Mouse (Mus musculus): ENCODE measurements at regions not wholly inside any gene's neighbourhood (a gene's known extent, or its start where the extent isn't known, plus 50 kb on each side); places are given as distances from the start of the nearest gene placed in this dataset.

DNA sequence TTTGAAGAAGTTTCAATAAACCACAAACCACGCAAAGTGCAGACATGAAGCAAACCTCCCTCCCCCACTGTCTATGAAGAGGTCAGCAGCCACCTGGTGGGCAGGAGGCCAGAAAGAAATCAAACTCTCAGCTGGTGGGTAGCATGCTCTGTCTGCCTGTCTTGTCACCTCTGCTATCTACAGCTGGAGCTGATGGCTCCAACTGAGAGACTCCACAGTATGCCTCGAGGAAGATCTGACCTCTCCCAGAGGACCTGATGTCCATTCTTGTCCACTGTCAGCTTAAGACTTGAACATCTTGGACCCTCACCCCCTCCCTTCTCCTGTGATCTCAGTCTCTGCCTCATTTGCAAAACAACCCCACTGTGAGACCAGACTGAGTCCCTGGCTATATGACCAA, 585.0 kb upstream of the Cdh11 start:
- DNase-seq (ENCODE audit: extremely low spot score): no peak

DNA sequence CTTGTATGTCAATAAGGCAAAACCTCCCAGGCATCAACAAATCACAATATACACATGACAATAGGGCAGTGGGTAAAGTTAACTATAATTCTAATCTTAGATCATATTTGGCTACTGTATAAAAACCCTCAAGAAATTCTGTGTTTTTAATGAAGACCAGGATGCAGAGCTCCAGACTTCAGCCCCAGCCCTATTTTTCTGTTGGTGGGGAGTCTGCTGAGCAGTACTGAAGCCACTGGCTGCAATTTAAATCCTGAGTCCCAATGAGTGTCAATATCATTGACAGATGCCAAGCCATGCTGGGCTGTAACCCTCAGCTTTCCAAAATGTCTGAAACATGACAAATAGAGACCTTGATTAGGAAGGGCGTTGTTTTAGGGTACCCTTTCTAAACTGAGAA, 587.6 kb upstream of the Cdh11 start:
- no peak for DNase-seq (ENCODE audit: extremely low spot score)

DNA sequence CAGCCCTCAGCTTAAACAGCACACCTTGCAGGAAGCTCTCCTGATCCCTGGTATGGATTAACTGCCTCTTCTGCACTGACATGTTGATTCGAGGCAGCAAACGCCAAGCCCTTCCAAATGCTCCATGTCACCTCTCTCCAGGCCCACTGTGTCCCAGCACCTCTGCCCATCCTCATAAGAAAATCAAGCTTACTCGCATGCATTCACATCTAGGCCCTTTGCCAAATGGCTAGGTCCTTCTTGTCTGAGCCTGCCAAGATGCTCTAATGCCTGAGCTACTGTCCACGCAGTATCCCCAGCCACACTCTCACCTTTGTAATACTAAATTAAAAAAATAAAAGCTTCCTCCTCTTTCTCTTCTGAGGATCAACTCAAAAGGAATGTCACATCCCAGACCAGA, 588.7 kb upstream of the Cdh11 start:
- no peak for DNase-seq (ENCODE audit: extremely low spot score)

DNA sequence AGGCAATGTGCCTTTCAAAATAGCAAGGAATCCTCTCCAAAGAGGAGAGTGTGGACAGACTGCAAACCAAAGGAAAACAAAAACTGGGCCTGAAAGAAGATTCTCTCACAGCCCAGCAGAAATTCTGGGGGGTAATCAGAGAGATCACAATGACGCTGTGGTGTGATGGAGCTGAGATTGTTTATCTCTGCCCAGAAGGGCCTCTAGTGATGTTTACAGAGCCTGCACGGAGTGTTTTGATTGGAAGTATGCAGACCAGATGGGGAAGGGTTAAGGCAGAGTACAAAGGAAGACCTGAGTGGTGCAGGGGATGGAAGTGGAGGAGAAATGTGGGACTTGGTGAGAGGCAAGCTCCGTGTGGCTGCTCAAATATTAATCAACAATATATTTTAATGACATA, 593.1 kb upstream of the Cdh11 start:
- no peak for DNase-seq (ENCODE audit: extremely low spot score)

DNA sequence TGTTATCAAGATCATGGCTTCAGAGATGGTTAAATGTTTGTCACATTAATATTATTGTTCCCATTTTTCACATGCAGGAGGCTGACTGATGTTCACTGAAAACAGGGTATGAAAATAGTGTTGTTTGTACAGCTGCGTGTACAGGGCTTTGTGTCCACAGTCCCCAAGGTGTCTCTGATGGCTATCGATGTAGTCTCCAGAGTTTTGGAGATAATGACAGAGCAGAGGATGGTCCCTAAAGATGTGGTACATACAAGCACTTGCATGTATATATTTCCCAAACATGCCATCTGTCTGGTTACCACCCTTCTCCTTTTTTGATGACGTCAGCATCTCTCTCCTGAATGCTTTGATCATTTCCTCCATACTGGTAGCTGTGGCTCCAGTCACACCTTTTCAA, 596.1 kb upstream of the Cdh11 start:
- DNase-seq (ENCODE audit: extremely low spot score): no peak

DNA sequence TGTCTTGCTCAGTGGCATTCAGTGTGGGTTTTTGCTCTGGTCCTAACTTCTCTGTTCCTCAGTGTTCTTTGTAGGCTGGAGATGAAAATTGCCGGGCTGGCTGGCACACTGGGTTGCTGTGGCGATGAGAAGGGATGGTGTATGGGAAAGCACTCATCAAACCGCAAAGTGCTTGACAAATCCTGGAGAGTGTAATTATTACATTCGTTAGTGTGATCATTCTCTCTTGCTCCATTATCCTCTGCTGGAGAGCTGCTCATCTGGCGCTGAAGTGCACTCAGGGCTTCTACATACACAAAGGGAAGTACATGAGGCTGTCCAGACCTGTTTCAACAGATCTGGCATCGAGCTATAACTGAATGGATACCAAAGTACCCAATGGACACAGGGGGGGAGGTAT, 605.9 kb upstream of the Cdh11 start:
- no peak for DNase-seq (ENCODE audit: extremely low spot score)

DNA sequence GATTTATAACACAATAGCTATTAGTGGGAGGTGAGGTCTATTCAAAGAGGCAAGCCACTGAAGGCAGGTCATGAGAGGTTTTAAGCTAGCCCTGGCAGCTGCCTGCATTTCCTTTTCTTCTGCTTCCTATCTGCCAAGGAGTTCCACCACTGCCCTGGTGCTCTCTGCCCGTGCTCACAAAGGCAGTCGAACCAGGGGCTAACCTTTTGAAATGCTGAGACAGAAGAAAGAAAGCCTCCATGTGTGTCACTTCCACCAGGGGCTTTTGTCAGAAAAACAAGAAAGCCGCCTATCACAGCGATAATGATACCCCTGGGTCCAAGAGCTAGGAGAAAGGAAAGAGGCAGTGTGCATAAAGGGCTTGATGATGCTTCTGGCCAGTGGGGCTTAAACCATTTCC, 609.9 kb upstream of the Cdh11 start:
- no peak for DNase-seq (ENCODE audit: extremely low spot score)

DNA sequence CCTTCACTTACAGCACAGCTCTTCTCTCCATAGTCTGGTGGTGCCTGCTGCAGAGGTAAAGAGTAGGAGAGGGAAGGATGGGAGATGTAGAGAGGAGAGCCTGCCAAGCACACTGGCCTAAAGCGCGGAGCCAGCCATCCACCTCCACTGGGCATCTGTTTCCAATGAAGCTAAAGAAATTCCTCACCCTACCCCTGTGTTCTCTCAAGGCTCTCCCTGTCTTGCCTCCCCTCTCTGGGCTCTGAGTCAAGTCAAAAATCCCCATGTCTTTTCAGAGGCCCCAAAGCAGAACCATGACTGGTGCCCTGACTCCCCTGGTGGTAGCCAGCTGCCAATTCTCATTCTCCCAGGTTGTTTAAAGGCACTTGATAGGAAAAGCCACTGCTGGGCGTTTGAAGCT, 612.7 kb upstream of the Cdh11 start:
- no peak for DNase-seq (ENCODE audit: extremely low spot score)

DNA sequence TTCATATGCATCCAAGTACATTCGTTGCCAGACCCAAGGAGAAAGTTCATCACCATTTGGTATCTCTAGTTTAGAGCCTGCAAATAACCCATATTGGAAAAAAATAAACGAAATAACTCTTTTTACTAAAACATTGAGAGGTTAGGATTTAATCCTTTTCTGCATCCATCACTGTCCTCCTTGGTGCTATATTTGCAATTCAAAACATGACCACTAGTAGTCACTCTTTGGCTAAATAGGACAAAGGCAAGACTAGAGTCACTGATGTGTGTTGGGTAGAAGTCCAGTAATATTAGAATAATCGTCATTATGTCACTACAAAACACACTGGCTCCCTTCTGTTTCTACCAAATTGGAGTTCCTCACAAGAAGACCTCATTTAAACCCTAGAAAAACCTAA, 614.0 kb upstream of the Cdh11 start:
- no peak for DNase-seq (ENCODE audit: extremely low spot score)

DNA sequence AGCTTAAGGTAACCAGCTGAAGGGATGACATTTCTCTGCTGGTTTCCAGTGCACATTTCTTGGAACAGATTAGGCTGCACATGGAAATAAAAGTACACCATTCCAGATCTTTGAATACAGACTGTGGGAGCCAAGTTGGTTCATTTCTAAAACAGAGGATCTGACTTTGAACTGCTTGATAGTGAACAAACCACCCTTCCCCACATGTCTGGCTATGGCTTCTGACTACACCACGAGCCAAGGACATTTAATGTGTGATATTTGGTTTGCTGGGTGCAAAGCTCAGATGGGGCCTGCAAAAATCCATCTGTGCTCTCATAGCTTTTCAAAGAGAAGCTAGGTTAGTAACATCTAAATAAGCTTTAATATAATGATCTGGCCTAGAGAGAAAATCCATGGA, 614.7 kb upstream of the Cdh11 start:
- no peak for DNase-seq (ENCODE audit: extremely low spot score)

DNA sequence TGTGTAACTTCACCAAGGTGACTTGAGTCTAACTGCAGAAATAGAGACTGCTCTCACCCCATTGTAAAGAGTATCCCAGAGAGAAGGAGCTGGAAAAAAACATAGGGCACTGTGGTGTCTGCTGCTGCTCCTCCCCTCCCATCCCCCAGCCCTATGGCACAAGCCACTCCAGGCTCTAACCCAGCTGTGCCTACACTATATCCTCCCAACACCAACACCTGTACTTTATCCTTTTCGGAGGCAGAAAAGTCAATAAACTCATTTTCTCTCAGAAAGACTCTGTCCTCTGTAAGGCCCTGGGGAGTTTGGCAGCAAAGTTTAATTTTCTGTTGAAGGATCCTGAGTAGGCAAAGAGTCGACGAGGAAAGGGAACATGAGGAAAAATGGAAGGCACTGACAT, 617.3 kb upstream of the Cdh11 start:
- DNase-seq (ENCODE audit: extremely low spot score): no peak

DNA sequence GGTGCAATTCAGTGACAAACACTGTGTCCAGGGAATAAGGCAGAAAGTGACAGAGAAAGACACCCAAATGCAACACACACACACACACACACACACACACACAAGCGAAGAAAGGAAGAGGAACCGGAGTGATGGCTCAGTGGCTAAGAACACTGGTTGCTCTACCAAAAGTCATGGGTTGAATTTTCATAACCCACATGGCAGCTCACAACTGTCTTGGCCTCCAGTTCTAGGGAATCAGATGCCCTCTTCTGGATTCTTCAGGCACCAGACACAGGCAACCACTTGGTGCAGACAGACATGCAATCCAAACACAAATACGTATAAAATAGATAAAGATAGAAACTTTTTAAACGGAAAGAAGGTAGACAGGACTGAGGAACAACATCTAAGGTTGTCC, 618.4 kb upstream of the Cdh11 start:
- no peak for DNase-seq (ENCODE audit: extremely low spot score)

DNA sequence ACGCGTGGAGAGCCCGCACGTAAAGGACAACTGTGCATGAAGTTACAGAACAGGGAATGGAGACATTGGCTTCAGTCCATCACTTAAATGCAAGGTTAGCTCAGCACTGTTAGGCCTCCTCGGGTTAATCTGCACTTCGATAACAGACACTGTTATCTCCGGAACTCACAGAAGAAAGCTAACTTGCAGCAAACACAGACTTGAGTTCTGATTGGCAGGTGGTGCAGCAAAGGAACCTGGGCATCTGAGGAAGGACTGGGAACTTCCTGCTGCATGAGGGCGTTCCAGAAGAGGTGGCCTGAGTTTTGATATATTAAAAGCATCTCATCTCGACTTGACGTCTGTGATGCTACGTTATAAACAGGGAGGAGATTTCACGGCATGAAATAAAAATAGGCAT, 620.3 kb upstream of the Cdh11 start:
- DNase-seq (ENCODE audit: extremely low spot score): no peak

DNA sequence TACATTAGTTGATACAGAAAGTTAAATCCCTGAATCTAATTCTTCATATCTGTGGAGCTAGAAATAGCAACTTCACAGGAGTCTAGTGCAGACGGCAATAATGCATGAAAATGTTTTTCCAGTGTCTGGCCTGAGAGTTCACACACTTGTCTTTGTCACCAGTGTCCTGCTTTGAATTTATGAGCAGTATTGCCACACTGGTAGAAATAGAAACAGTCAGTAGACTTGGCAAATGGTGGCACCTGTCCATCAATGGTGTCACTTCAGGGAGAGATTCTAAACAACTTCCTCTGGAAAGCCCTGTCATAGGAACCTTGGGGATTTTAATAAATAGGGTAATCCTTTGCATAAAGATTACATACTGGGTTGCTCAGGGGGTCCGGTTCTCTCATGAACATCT, 621.5 kb upstream of the Cdh11 start:
- no peak for DNase-seq (ENCODE audit: extremely low spot score)

DNA sequence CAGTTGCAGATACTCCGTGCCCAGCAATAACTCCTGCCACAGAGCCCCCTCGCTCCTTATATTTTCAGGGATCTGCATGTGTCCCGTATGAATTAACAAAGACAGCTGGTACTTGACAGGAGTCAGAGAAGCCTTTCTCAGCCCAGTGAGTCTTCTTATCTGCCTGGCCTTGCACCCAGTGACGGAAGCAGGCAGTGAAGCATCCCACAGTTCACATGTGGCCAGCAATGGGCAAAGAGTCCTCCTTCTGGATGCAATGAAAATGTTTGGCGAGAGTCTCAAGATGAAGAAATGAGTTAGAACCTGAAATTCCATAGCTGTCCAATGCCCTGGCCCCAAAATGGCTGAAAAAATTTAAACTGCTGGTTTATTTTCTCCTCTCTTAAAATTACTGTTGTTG, 622.2 kb upstream of the Cdh11 start:
- DNase-seq (ENCODE audit: extremely low spot score): no peak

DNA sequence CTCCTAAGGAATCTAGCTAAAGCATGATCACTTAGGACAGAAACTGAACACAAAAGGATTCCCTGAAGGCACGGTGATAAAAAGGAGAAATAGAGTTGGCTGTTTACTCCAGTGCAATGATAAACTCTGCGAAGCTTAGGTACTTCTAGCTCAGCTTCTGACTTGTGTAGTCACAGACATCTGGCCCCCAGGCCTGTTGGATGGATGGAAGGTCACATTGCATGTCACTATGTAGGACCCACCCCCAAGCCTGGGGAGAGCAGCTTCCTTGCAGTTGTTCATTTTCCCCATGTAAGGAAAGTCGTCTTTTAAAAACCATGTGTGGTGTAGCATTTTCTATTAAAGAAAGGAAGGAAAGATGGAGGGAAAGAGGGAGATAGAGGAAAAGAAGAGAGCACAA, 623.0 kb upstream of the Cdh11 start:
- peak; percentile 22 for DNase-seq (ENCODE audit: extremely low spot score)

DNA sequence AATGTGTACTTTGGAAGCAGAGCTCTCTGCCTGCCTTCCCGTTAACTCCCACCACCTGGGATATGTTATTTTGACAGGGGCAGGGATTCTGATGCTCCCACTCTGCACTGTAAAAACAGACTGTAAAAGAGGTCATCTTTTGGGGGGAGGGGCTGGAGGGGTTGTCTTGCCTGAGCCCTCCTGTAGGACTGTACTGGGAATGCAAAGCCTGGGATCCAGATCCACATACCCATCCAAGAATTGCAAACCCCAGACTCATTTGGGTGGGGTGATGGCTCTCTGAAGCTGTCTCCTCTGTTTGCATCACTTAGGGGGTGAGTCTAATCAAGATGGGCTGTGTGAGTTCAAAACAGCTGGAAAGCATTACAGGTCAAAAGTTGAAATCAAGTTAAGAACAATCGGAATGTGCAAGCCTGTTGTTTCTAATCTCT, 623.7 kb upstream of the Cdh11 start:
- DNase-seq (ENCODE audit: extremely low spot score): peak; percentile 66

DNA sequence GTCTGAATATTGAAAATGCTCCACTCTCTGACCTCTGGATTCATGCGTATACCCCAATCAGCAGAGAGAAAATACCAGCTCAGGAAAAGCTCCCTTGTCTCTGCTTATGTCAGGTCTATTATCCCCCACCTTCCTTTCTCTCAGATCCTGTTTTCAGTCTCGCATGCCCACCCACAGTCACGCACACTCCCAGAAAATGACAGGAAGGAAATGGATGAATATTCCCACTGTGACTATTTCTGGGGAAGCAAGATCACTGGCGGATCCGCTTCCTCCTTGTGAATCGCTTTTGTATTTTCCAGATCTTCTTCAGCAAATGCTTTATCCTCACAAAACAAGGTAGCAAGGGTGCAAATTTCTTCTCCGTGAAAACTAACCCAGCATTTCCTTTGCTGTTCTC, 627.3 kb upstream of the Cdh11 start:
- no peak for DNase-seq (ENCODE audit: extremely low spot score)

DNA sequence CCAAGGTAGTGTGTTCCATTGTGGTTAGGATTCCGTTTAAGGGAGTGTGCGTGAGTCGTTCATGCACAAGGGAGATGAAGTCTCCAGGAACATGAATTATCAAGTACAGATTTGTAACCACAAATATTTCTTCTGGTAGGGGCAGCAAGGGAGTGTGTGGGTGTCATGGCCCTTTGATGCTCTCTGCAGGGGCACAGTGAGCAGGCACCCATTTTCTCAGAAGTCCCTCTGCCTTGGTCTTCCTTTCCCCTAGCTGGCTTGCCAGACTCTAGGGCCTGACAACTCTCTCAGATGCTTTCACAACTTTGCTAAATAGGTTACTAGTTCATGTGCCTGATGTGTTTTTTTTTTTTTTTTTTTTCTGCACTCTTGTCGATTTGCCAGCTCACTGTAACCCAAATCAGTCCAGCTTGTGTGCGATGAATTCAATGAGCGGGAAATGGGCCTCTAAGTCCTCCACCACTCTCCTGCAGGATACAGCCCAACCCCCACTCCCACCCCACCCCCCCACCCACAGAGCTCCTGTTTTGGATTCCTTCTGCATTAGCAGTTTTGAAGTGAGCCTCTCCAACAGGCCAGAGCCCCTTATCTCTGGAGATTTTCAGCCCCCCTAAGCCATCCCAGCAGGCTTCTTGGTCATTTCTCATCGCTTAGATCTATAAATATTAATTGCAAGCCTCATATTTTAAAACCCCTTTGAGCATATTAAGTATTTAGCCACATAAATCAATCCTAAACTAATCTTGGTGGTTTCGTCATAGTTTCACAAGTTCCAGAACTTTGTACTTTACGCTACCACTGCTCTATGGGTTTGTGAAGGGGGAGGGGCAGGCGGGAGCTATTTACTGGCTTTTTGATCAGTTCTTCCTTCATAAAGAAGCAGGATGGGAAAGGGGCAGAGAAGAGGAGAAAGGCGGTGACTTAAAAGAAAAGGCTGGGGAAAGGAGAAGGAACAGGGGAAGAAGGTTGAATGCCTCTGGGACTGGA, 628.4 kb upstream of the Cdh11 start:
- DNase-seq (ENCODE audit: extremely low spot score): no peak

DNA sequence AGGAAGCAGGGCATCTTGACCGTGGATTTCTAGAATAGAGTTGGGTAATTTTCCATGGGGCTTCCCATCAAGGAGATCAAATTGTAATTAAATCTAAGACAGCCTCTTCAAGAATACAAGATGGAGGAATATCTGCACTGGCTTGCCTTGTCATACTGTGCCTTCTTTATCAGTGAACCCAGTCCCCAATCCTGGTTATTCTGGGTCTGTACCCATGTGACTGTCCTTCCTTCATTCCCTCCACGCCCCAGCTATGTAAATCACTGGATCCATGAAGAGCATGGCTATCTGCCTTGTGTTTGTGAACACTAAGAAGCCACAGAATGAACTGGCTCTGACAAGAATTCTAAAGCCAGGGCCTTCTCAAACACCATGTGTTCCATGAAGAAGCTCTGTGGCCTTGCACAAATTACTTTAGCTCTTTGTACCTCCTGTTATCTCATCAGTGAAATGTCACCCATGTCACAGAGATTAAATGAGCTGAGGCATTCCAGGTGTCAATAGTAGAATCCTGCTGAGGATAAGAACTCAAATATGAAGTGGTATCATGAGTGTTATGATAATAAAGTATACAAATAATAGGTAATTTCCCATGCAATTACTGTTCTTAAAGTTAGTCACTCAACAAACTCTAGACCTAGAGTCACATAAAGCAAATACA, 637.0 kb upstream of the Cdh11 start:
- no peak for DNase-seq (ENCODE audit: extremely low spot score)

DNA sequence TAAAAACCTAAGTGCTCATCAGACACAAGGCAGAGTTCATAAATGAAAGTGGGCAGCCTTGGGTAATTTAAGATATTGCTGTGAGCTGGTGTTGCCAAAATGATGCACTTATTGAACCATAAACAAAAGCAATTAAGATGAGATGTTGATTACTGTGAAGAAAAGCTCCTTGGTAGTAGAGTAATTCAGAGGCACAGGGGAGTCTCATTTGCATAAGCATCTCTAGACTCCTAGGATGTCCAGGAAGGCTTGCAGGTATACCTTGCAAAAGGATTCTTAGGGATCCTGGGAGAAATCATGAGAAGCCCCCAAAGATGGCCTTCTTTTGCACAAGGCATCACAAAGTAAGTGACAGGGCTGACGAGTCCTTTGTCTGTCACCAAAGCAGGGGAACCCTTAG, 640.5 kb upstream of the Cdh11 start:
- DNase-seq (ENCODE audit: extremely low spot score): no peak

DNA sequence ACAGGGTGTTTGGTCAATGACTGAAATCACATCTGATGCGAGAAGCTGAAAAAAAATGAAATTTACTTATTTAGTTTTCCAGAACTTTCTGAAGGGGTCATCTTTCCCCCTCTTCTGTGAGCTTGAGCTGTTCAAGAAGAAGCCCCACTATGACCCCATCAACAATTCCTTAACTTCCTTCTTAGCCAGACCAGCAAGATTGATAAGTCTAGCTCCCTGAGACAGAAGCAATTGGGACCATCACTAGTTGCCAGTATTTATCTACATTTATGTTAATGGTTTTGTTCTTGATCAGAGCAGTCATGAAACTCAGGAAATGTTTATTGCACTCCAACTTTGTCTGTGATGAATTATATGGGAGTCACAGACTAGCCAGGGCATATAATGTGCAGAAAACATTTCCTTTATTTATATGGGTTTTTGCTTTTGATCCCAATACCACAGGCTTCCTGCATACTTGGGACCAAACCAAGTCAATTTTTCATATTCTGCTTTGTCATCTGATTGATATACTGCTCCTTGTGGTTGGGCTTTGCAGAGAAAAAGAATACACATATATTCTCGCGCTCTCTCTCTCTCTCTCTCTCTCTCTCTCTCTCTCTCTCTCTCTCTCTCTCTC, 645.5 kb upstream of the Cdh11 start:
- no peak for DNase-seq (ENCODE audit: extremely low spot score)

DNA sequence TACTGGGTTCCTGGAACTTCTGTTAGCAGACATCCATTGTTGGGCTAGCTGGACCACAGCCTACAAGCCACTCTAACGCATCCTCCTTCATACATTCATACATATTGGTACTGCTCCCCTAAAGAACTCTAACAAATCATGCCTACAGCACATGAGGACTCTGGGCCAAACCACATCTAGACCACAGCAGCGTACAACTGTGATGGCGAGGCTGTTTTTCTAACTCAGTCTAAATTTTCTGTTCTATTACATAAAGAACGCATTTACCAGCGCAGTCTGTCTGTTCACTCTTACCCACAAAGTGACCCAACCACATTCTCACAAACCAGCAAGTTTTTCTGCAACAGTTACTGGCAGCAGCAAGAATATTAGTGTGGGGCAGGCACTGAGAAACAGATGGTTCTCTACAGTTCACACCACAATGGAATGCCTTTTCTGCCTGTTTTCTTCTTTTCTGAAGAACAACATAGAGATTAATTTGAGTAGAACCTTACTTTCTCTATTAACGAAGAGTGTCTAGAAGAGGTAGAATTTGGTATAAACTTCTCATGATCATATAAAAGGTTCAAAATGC, 648.2 kb upstream of the Cdh11 start:
- DNase-seq (ENCODE audit: extremely low spot score): no peak

All from embryo, embryonic 9.5 days (tissue).